Mouse (Mus musculus) kidney, embryonic 15.5 days (tissue): Measurements from ENCODE around the gene Ubac1. TPM values are rescaled to one million over a fixed set of nuclear protein-coding genes. Genes with fewer than 3 reads are reported as not detected.

Experiments
- ATAC-seq: fragments of 200-750 bp; cut with Nextera tagmentation; replicated peaks from 2 replicates; pipeline ENCODE4 v1.8.0; 2017; ENCODE audit warnings: moderate TSS enrichment; ENCODE audit not compliant: low FRiP score
- H3K27ac ChIP-seq: fragments of 300-500 bp; sonication (generic); 2 replicates; pipeline ENCODE4 v1.5.1; 2015; ENCODE audit warnings: mild to moderate bottlenecking, inconsistent platforms
- H3K27me3 ChIP-seq: fragments of 300-500 bp; sonication (generic); 2 replicates; pipeline ENCODE4 v1.6.1; 2015; ENCODE audit warnings: inconsistent platforms
- H3K36me3 ChIP-seq: fragments of 300-500 bp; sonication (generic); 2 replicates; pipeline ENCODE4 v1.6.1; 2015; ENCODE audit warnings: inconsistent platforms
- H3K4me1 ChIP-seq: fragments of 300-500 bp; sonication (generic); 2 replicates; pipeline ENCODE4 v1.6.1; 2015; ENCODE audit warnings: inconsistent platforms
- H3K4me2 ChIP-seq: fragments of 300-500 bp; sonication (generic); 2 replicates; pipeline ENCODE4 v1.6.1; 2015; ENCODE audit warnings: moderate library complexity, mild to moderate bottlenecking, inconsistent platforms
- H3K4me3 ChIP-seq: fragments of 300-500 bp; sonication (generic); replicated peaks from 2 replicates; pipeline ENCODE4 v1.5.1; 2015; ENCODE audit warnings: mild to moderate bottlenecking, inconsistent platforms
- H3K9ac ChIP-seq: fragments of 300-500 bp; sonication (generic); 2 replicates; pipeline ENCODE4 v1.6.1; 2015; ENCODE audit warnings: mild to moderate bottlenecking, inconsistent platforms
- H3K9me3 ChIP-seq: fragments of 300-500 bp; sonication (generic); replicated peaks from 2 replicates; pipeline ENCODE4 v1.6.1; 2016; ENCODE audit warnings: inconsistent platforms
- WGBS: fragments of 180-500 bp; shearing (Covaris S2); methylation state at CpG from one replicate; pipeline ENCODE4 v1.1.7; 2015; ENCODE audit warnings: mixed read lengths; 5-methylcytosine and 5-hydroxymethylcytosine counted together
- polyA plus RNA-seq: library from polyadenylated mRNA; unstranded; fragments of >200 nt; fragmentation: Nextera tagmentation; extraction: Ambion mirVana; gene quantifications from 2 replicates; pipeline ENCODE4 v1.2.1, GENCODE M21; 2015

Ubac1 gene
- polyA plus RNA-seq, 1 experiment from 2014 or later = 94.5 TPM

- Histone ChIP-seq H3K36me3 (peaks cover 5% of the 10 kb centered on the region), H3K4me2 (peak overlapping the region; percentile 84), H3K9ac (peak overlapping the region; percentile 76), H3K4me3 (peak overlapping the region; percentile 89), H3K4me1 (peaks cover 25% of the 10 kb centered on the region), H3K27me3 (no peaks in the 10 kb centered on the region), H3K9me3 (no peaks in the 10 kb centered on the region), H3K27ac (peak overlapping the region; percentile 89)
- WGBS = 2% methylated on average over 38 of the region's 38 CpGs
- peak; percentile 37 for ATAC-seq
These were observed 610 bp downstream of the Ubac1 start for GRCm38 (mm10) chr2:26020714-26021560.

- H3K27ac ChIP-seq = no peak overlapping the region
- H3K4me2 ChIP-seq = peak overlapping the region; percentile 84
- no peak overlapping the region for H3K9ac ChIP-seq
- no peaks in the 10 kb centered on the region for H3K27me3 ChIP-seq
- 84% methylated on average over 3 of the region's 3 CpGs for WGBS
- H3K9me3 ChIP-seq = no peaks in the 10 kb centered on the region
- H3K36me3 ChIP-seq = peaks cover 14% of the 10 kb centered on the region
- peak overlapping the region; percentile 89 for H3K4me3 ChIP-seq
- no peak for ATAC-seq
- H3K4me1 ChIP-seq = peaks cover 25% of the 10 kb centered on the region
These were observed 1.6 kb downstream of the Ubac1 start for GRCm38 (mm10) chr2:26019923-26020322.

GRCm38 (mm10) chr2:26017326-26017725 lies 4.2 kb downstream of the Ubac1 start:
- H3K4me2 ChIP-seq = no peak overlapping the region
- ATAC-seq = no peak
- H3K4me3 ChIP-seq = no peak overlapping the region

GRCm38 (mm10) chr2:26013674-26014073 lies 7.9 kb downstream of the Ubac1 start:
- Histone ChIP-seq H3K4me1 (peaks cover 5% of the 10 kb centered on the region; the same call in 1 of the 2 replicates), H3K4me3 (no peak overlapping the region), H3K36me3 (peaks cover 77% of the 10 kb centered on the region), H3K4me2 (no peak overlapping the region), H3K27ac (no peak overlapping the region), H3K9ac (no peak overlapping the region), H3K27me3 (no peaks in the 10 kb centered on the region), H3K9me3 (no peaks in the 10 kb centered on the region)
- WGBS = 95% methylated on average over 3 of the region's 3 CpGs
- ATAC-seq = peak; percentile 87

More at GRCm38 (mm10) chr2:26017326-26017725, 4.2 kb downstream of the Ubac1 start:
- no peak overlapping the region for H3K9ac ChIP-seq
- H3K9me3 ChIP-seq = no peaks in the 10 kb centered on the region
- H3K4me1 ChIP-seq = peaks cover 25% of the 10 kb centered on the region
- 74% methylated on average over 4 of the region's 4 CpGs for WGBS
- peaks cover 40% of the 10 kb centered on the region for H3K36me3 ChIP-seq
- H3K27me3 ChIP-seq = no peaks in the 10 kb centered on the region
- H3K27ac ChIP-seq = no peak overlapping the region

GRCm38 (mm10) chr2:26011420-26011819 lies 10.1 kb downstream of the Ubac1 start:
- Histone ChIP-seq H3K9ac (no peak overlapping the region), H3K27me3 (no peaks in the 10 kb centered on the region), H3K27ac (no peak overlapping the region), H3K36me3 (peaks cover 98% of the 10 kb centered on the region), H3K4me3 (no peak overlapping the region), H3K9me3 (no peaks in the 10 kb centered on the region), H3K4me2 (no peak overlapping the region), H3K4me1 (no peaks in the 10 kb centered on the region)
- no peak for ATAC-seq
- WGBS = 71% methylated on average over 1 of the region's 1 CpGs

GRCm38 (mm10) chr2:26002001-26002400 lies 19.5 kb downstream of the Ubac1 start:
- WGBS = 97% methylated on average over 2 of the region's 2 CpGs
- Histone ChIP-seq H3K27me3 (no peaks in the 10 kb centered on the region), H3K9me3 (no peaks in the 10 kb centered on the region), H3K36me3 (peaks cover 98% of the 10 kb centered on the region), H3K4me1 (no peaks in the 10 kb centered on the region), H3K27ac (no peak overlapping the region), H3K4me2 (no peak overlapping the region), H3K4me3 (no peak overlapping the region), H3K9ac (no peak overlapping the region)
- no peak for ATAC-seq

- peaks cover 97% of the 10 kb centered on the region for H3K36me3 ChIP-seq
- ATAC-seq = no peak
- no peak overlapping the region for H3K4me3 ChIP-seq
- 95% methylated on average over 5 of the region's 5 CpGs for WGBS
- no peak overlapping the region for H3K27ac ChIP-seq
- no peaks in the 10 kb centered on the region for H3K4me1 ChIP-seq
- H3K27me3 ChIP-seq = no peaks in the 10 kb centered on the region
- H3K4me2 ChIP-seq = no peak overlapping the region
- H3K9ac ChIP-seq = no peak overlapping the region
- no peaks in the 10 kb centered on the region for H3K9me3 ChIP-seq
These were observed 20.4 kb downstream of the Ubac1 start for GRCm38 (mm10) chr2:26001136-26001535.

GRCm38 (mm10) chr2:25997716-25998115 lies 23.8 kb downstream of the Ubac1 start:
- Histone ChIP-seq H3K27ac (no peak overlapping the region), H3K36me3 (peaks cover 66% of the 10 kb centered on the region), H3K4me1 (no peaks in the 10 kb centered on the region), H3K4me3 (no peak overlapping the region), H3K9me3 (no peaks in the 10 kb centered on the region), H3K9ac (no peak overlapping the region), H3K27me3 (no peaks in the 10 kb centered on the region), H3K4me2 (no peak overlapping the region)
- WGBS = 85% methylated on average over 3 of the region's 3 CpGs
- no peak for ATAC-seq

GRCm38 (mm10) chr2:25994791-25995190 lies 26.8 kb downstream of the Ubac1 start:
- Histone ChIP-seq H3K9ac (no peak overlapping the region), H3K27ac (no peak overlapping the region), H3K4me3 (no peak overlapping the region), H3K4me1 (no peaks in the 10 kb centered on the region), H3K36me3 (peaks cover 39% of the 10 kb centered on the region), H3K9me3 (no peaks in the 10 kb centered on the region), H3K4me2 (no peak overlapping the region), H3K27me3 (no peaks in the 10 kb centered on the region)
- WGBS = 86% methylated on average over 3 of the region's 3 CpGs
- ATAC-seq = no peak

- Histone ChIP-seq H3K27ac (no peak overlapping the region), H3K4me3 (no peak overlapping the region), H3K9me3 (no peaks in the 10 kb centered on the region), H3K4me2 (no peak overlapping the region), H3K4me1 (no peaks in the 10 kb centered on the region), H3K9ac (no peak overlapping the region), H3K36me3 (peaks cover 14% of the 10 kb centered on the region), H3K27me3 (no peaks in the 10 kb centered on the region)
- ATAC-seq = no peak
- 77% methylated on average over 2 of the region's 2 CpGs for WGBS
These were observed 29.3 kb downstream of the Ubac1 start for GRCm38 (mm10) chr2:25992285-25992684.

GRCm38 (mm10) chr2:25989651-25990050 lies 31.9 kb downstream of the Ubac1 start:
- no peak for ATAC-seq
- 95% methylated on average over 1 of the region's 1 CpGs for WGBS
- no peak overlapping the region for H3K4me2 ChIP-seq
- no peaks in the 10 kb centered on the region for H3K4me1 ChIP-seq
- H3K36me3 ChIP-seq = no peaks in the 10 kb centered on the region
- no peak overlapping the region for H3K4me3 ChIP-seq
- no peak overlapping the region for H3K27ac ChIP-seq
- no peaks in the 10 kb centered on the region for H3K27me3 ChIP-seq
- no peaks in the 10 kb centered on the region for H3K9me3 ChIP-seq
- H3K9ac ChIP-seq = no peak overlapping the region

- WGBS = 88% methylated on average over 6 of the region's 6 CpGs
These were observed 33.7 kb downstream of the Ubac1 start for GRCm38 (mm10) chr2:25987817-25988216.

More at GRCm38 (mm10) chr2:25987817-25988216, 33.7 kb downstream of the Ubac1 start:
- H3K27ac ChIP-seq = no peak overlapping the region
- H3K36me3 ChIP-seq = no peaks in the 10 kb centered on the region
- H3K4me2 ChIP-seq = no peak overlapping the region
- H3K4me1 ChIP-seq = peaks cover 7% of the 10 kb centered on the region
- H3K9me3 ChIP-seq = no peaks in the 10 kb centered on the region
- H3K9ac ChIP-seq = no peak overlapping the region
- no peaks in the 10 kb centered on the region for H3K27me3 ChIP-seq
- no peak for ATAC-seq
- H3K4me3 ChIP-seq = no peak overlapping the region
